Mouse (Mus musculus): ENCODE measurements around the gene Ube2q2. TPM values are rescaled to one million over a fixed set of nuclear protein-coding genes. Genes with fewer than 3 reads are reported as not detected.
A peak's percentile ranks its signal among the peaks of the same experiment; 100 is the strongest.
"Not testable (repeated sequence)": the region's sequence is repeated elsewhere in the genome, so short reads cannot be mapped to it uniquely, and the experiment has no call there.

The Ube2q2 gene
- 47.7 and 55.1 TPM in 2 replicates for polyA plus RNA-seq (2014; fragmentation: Nextera tagmentation; extraction: Ambion mirVana)

GRCm38 (mm10) chr9:55148854-55149498 is at the start of gene Ube2q2:
Ube2q2 (plus strand) TSS chr9:55148854.
- Histone ChIP-seq H3K27me3 (ENCODE audit: control insufficient read depth, insufficient read depth, low read length) (no peaks in the 10 kb centered on the region), H3K9ac (ENCODE audit: low read depth, low read length) (peak within 1 kb of the TSS; percentile 96), H3K9me3 (ENCODE audit: control insufficient read depth, low read length) (no peaks in the 10 kb centered on the region), H3K4me3 (ENCODE audit: low read depth, low read length) (peak within 1 kb of the TSS; percentile 90), H3K27ac (ENCODE audit: low read depth, low read length) (peak within 1 kb of the TSS; percentile 86), H3K4me1 (replicated peaks; ENCODE audit: control insufficient read depth, insufficient read depth, low read length) (no peaks in the 10 kb centered on the region), H3K4me2 (replicated peaks; ENCODE audit: low read depth, low read length) (peak within 1 kb of the TSS; percentile 82), H3K36me3 (ENCODE audit: control insufficient read depth, insufficient read depth, low read length) (no peaks in the 10 kb centered on the region)
- WGBS = 0% methylated on average over 50 of the region's 81 CpGs
- DNase-seq (ENCODE audit: low spot score) = peak; percentile 85
- ATAC-seq (ENCODE audit: low FRiP score) = peak; percentile 87

GRCm38 (mm10) chr9:55101117-55101516 is 47.5 kb upstream of the Ube2q2 start:
- Histone ChIP-seq H3K9ac (ENCODE audit: low read depth, low read length) (no peak overlapping the region), H3K27ac (ENCODE audit: low read depth, low read length) (no peak overlapping the region), H3K9me3 (ENCODE audit: control insufficient read depth, low read length) (no peaks in the 10 kb centered on the region), H3K4me3 (ENCODE audit: low read depth, low read length) (no peak overlapping the region), H3K36me3 (ENCODE audit: control insufficient read depth, insufficient read depth, low read length) (no peaks in the 10 kb centered on the region), H3K4me1 (replicated peaks; ENCODE audit: control insufficient read depth, insufficient read depth, low read length) (no peaks in the 10 kb centered on the region), H3K27me3 (ENCODE audit: control insufficient read depth, insufficient read depth, low read length) (no peaks in the 10 kb centered on the region), H3K4me2 (replicated peaks; ENCODE audit: low read depth, low read length) (no peak overlapping the region)
- 43% methylated on average over 3 of the region's 3 CpGs for WGBS
- ATAC-seq (ENCODE audit: low FRiP score) (no peak), DNase-seq (ENCODE audit: low spot score) (no peak)

- 91% methylated on average over 8 of the region's 8 CpGs for WGBS
- H3K4me3 ChIP-seq (ENCODE audit: low read depth, low read length) = no peak overlapping the region
- no peaks in the 10 kb centered on the region for H3K4me1 ChIP-seq (replicated peaks; ENCODE audit: control insufficient read depth, insufficient read depth, low read length)
- no peaks in the 10 kb centered on the region for H3K27me3 ChIP-seq (ENCODE audit: control insufficient read depth, insufficient read depth, low read length)
- no peak for DNase-seq (ENCODE audit: low spot score)
- no peak overlapping the region for H3K4me2 ChIP-seq (replicated peaks; ENCODE audit: low read depth, low read length)
- H3K9ac ChIP-seq (ENCODE audit: low read depth, low read length) = no peak overlapping the region
- no peaks in the 10 kb centered on the region for H3K9me3 ChIP-seq (ENCODE audit: control insufficient read depth, low read length)
- ATAC-seq (ENCODE audit: low FRiP score) = no peak
- no peaks in the 10 kb centered on the region for H3K36me3 ChIP-seq (ENCODE audit: control insufficient read depth, insufficient read depth, low read length)
- H3K27ac ChIP-seq (ENCODE audit: low read depth, low read length) = no peak overlapping the region
Observed at GRCm38 (mm10) chr9:55102186-55102835, 46.3 kb upstream of the Ube2q2 start.

- 94% methylated on average over 5 of the region's 5 CpGs for WGBS
- ATAC-seq (ENCODE audit: low FRiP score) (no peak), DNase-seq (ENCODE audit: low spot score) (no peak)
- no peak overlapping the region for H3K4me2 ChIP-seq (replicated peaks; ENCODE audit: low read depth, low read length)
- H3K9me3 ChIP-seq (ENCODE audit: control insufficient read depth, low read length) = no peaks in the 10 kb centered on the region
- no peaks in the 10 kb centered on the region for H3K27me3 ChIP-seq (ENCODE audit: control insufficient read depth, insufficient read depth, low read length)
- no peaks in the 10 kb centered on the region for H3K4me1 ChIP-seq (replicated peaks; ENCODE audit: control insufficient read depth, insufficient read depth, low read length)
- no peak overlapping the region for H3K9ac ChIP-seq (ENCODE audit: low read depth, low read length)
- H3K4me3 ChIP-seq (ENCODE audit: low read depth, low read length) = no peak overlapping the region
- H3K27ac ChIP-seq (ENCODE audit: low read depth, low read length) = no peak overlapping the region
- no peaks in the 10 kb centered on the region for H3K36me3 ChIP-seq (ENCODE audit: control insufficient read depth, insufficient read depth, low read length)
Observed at GRCm38 (mm10) chr9:55102931-55103630, 45.6 kb upstream of the Ube2q2 start.

- ATAC-seq (ENCODE audit: low FRiP score) (peak; percentile 90), DNase-seq (ENCODE audit: low spot score) (peak; percentile 92)
- Histone ChIP-seq H3K9me3 (ENCODE audit: control insufficient read depth, low read length) (no peaks in the 10 kb centered on the region), H3K36me3 (ENCODE audit: control insufficient read depth, insufficient read depth, low read length) (no peaks in the 10 kb centered on the region), H3K27ac (ENCODE audit: low read depth, low read length) (no peak overlapping the region), H3K4me3 (ENCODE audit: low read depth, low read length) (no peak overlapping the region), H3K27me3 (ENCODE audit: control insufficient read depth, insufficient read depth, low read length) (no peaks in the 10 kb centered on the region), H3K9ac (ENCODE audit: low read depth, low read length) (no peak overlapping the region), H3K4me1 (replicated peaks; ENCODE audit: control insufficient read depth, insufficient read depth, low read length) (no peaks in the 10 kb centered on the region), H3K4me2 (replicated peaks; ENCODE audit: low read depth, low read length) (no peak overlapping the region)
- WGBS = 34% methylated on average over 16 of the region's 16 CpGs
Observed at GRCm38 (mm10) chr9:55110059-55110834, 38.4 kb upstream of the Ube2q2 start.

- not testable (repeated sequence) for ATAC-seq (ENCODE audit: low FRiP score); DNase-seq (ENCODE audit: low spot score); H3K27me3 ChIP-seq (ENCODE audit: control insufficient read depth, insufficient read depth, low read length); H3K4me1 ChIP-seq (replicated peaks; ENCODE audit: control insufficient read depth, insufficient read depth, low read length); H3K27ac ChIP-seq (ENCODE audit: low read depth, low read length); H3K9me3 ChIP-seq (ENCODE audit: control insufficient read depth, low read length); H3K4me2 ChIP-seq (replicated peaks; ENCODE audit: low read depth, low read length); H3K4me3 ChIP-seq (ENCODE audit: low read depth, low read length); H3K36me3 ChIP-seq (ENCODE audit: control insufficient read depth, insufficient read depth, low read length); H3K9ac ChIP-seq (ENCODE audit: low read depth, low read length)
- 29% methylated on average over 2 of the region's 3 CpGs for WGBS
Observed at GRCm38 (mm10) chr9:55110835-55111217, 37.8 kb upstream of the Ube2q2 start.

GRCm38 (mm10) chr9:55114752-55115151 is 33.9 kb upstream of the Ube2q2 start:
- no peak overlapping the region for H3K4me3 ChIP-seq (ENCODE audit: low read depth, low read length)
- no peak overlapping the region for H3K27ac ChIP-seq (ENCODE audit: low read depth, low read length)
- DNase-seq (ENCODE audit: low spot score) (no peak), ATAC-seq (ENCODE audit: low FRiP score) (no peak)
- H3K36me3 ChIP-seq (ENCODE audit: control insufficient read depth, insufficient read depth, low read length) = no peaks in the 10 kb centered on the region
- no peak overlapping the region for H3K9ac ChIP-seq (ENCODE audit: low read depth, low read length)
- no peaks in the 10 kb centered on the region for H3K27me3 ChIP-seq (ENCODE audit: control insufficient read depth, insufficient read depth, low read length)
- WGBS = 80% methylated on average over 1 of the region's 1 CpGs
- no peaks in the 10 kb centered on the region for H3K4me1 ChIP-seq (replicated peaks; ENCODE audit: control insufficient read depth, insufficient read depth, low read length)
- no peak overlapping the region for H3K4me2 ChIP-seq (replicated peaks; ENCODE audit: low read depth, low read length)
- H3K9me3 ChIP-seq (ENCODE audit: control insufficient read depth, low read length) = no peaks in the 10 kb centered on the region

GRCm38 (mm10) chr9:55117293-55118055 is 31.2 kb upstream of the Ube2q2 start:
- Histone ChIP-seq H3K9ac (ENCODE audit: low read depth, low read length) (no peak overlapping the region), H3K4me3 (ENCODE audit: low read depth, low read length) (no peak overlapping the region), H3K36me3 (ENCODE audit: control insufficient read depth, insufficient read depth, low read length) (no peaks in the 10 kb centered on the region), H3K27me3 (ENCODE audit: control insufficient read depth, insufficient read depth, low read length) (no peaks in the 10 kb centered on the region), H3K9me3 (ENCODE audit: control insufficient read depth, low read length) (no peaks in the 10 kb centered on the region), H3K4me1 (replicated peaks; ENCODE audit: control insufficient read depth, insufficient read depth, low read length) (no peaks in the 10 kb centered on the region), H3K4me2 (replicated peaks; ENCODE audit: low read depth, low read length) (no peak overlapping the region), H3K27ac (ENCODE audit: low read depth, low read length) (no peak overlapping the region)
- ATAC-seq (ENCODE audit: low FRiP score) (no peak), DNase-seq (ENCODE audit: low spot score) (no peak)
- 90% methylated on average over 5 of the region's 5 CpGs for WGBS

All from hindbrain, embryonic 11.5 days (tissue).